Mouse (Mus musculus) WW6 (cell line): ENCODE data around the gene Taf1b.

ENCODE experiments used
- DNase-seq: peaks from one replicate; pipeline ENCODE4 v3.0.0-alpha.2; 2013; ENCODE audit warnings: low read depth, low spot score

Gene Taf1b

GRCm38 (mm10) chr12:24603266-24603665 is 105.1 kb downstream of the Taf1b start:
- peak; percentile 40 for DNase-seq

GRCm38 (mm10) chr12:24606166-24606565 is 108.0 kb downstream of the Taf1b start:
- no peak for DNase-seq
